Mouse (Mus musculus): Measurements from ENCODE around the gene Il10ra.

Gene Il10ra

DNA sequence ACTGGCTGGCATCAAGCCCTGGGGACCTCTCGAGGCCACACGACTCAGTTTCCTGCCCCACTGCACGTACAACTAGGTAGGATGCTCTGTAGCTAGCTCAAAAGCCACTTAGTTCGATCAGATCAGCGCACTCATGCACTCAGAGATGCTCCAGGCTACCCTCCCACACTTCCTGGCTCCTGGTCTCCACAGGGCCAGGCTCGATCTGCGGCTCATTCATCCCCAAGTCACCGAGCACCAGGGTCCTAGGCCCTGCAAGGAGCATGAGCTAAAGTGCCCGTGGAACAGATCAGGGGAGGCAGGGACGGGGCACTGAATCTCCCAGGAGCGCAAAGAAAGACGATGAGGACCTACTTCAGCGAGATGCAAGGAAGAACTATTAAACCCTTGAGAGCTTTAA, 9.9 kb downstream of the Il10ra start:
- no peak for DNase-seq (ENCODE audit: low spot score in 2 of 2)

DNA sequence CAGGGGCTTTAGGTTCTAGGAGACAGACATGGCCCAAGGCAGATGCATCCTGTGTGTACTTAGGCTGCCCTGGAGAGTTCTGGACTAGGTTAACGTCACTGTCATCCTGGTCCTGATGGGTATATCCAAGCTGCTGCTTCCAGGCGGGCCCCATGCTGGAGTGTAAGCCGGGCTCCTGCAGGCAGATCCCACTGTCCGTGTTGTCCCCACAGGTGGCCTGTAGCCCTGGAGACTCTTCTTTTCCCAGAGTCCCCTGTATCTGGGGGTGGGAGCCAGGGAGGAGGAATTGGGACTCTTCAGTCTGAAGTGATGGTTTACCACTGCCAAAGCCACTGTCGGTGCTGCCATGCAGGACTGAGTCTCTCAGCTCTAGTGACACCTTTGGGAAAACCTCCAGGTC, 13.0 kb downstream of the Il10ra start:
- DNase-seq (ENCODE audit: low spot score in 2 of 2) = no peak

DNA sequence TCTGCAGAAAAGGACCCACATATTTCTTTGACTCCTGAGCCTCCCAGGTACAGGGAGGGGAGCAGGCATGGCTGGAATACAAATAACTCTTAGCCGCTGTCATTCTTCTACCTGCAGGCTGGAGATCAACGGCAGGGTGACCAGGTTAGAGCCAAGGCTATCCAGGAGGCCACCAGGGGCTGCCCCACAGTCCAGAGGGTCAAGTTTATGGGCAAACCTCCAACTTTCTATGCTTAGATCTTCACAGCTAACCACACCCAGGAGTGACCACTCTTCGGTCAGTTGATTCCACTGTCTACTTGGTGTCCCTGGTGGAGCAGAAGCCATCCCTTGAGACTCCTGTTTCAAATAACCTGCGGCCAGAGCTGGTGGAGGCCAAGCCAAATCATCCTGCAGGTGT, 13.5 kb downstream of the Il10ra start:
- DNase-seq (ENCODE audit: low spot score in 2 of 2) = no peak

DNA sequence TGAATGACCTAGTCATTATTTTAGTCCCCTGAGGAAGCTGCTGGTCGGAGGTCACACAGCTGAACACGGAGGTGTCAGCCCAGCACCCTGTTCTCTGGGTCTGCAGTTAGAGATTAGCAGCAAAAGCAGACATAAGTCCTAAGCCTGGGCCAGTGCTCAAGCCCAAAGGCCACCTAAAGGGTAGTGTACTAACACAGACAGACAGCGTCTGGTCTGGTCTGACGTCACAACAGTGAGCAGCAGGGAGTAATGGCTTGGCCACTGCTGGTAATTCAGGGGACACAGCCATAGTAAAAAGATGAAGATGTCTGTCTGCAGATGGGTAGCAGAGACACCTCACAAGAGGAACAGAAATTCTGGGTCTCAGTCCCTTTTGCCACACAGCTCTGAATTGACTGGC, 14.3 kb downstream of the Il10ra start:
- no peak for DNase-seq (ENCODE audit: low spot score in 2 of 2)

DNA sequence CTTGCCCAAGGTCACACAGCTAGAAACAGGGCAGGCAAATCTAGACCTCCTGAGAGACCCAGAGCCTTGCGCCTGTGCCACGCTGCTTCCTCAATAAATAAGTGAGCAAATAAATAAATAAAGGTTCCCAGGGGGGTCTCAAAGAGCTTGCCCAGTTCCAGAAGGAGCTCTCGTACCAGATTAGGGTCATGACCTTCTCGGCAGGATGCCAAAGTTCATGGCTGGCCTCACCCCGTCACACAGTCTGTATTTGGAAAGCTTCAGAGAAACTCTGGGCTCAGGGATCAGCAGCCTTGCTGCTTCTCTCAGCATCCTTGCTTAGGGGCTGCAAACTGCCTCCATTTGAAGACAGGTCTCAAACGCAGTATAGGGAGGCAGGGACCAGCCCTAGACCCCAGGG, 14.9 kb downstream of the Il10ra start:
- no peak for DNase-seq (ENCODE audit: low spot score in 2 of 2)

DNA sequence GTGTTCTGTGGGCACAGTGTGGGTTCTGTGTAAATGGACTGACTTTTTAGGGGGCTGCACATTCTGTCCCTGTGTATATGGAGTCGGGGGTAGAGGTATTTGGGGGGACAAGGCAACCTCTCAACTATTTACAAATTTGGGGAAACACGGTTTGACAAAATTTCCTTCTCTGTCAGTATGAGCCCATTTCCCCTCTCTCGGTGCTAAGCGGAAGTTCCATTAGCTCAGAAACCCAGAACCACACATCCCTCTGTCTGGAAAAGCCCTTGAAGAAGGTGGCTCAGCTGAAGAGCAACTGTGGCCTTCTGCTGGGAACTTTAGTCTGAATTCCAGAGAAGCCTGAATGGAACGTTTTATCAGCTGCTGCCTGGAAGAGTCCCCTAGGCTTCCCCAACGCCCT, 16.6 kb downstream of the Il10ra start:
- DNase-seq (ENCODE audit: low spot score in 2 of 2) = no peak

DNA sequence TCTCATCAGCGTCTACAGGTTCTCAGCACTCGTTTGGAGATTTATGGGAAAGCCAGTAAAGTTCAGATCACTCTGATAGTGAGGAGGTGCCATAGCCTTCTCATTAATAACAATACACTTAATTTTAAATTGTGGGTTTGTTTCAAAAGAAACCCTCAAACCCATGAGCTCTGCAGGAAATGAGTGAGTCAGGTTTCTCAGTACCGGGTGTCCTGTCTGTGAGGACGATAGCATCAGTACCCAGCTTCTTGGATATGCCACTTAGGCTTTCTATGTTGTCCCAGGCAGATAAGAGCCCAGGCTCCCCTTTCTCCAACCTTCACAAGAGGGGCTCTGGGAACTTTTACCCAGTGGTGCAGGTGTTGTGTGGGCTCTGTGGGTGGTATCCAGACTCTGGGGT, 17.0 kb downstream of the Il10ra start:
- DNase-seq (ENCODE audit: low spot score in 2 of 2) = no peak

DNA sequence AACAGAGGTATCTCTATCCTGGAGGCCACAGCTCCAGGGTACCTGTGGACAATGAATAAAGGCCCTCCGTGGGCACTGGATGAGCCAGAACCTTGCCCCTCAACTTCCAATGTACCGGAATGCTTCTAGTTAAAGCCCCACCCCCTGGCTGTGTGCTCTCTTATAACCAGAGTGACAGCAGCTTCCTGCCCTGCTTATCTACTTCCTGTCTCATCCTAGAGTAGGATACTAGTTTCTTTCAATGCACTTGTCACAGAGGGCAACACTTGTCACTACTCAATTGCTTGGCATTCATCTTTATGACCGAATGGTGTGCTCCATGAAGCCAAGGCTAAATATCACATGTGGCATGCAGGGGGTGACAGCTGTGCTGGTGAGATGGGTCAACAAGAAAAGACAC, 17.7 kb downstream of the Il10ra start:
- no peak for DNase-seq (ENCODE audit: low spot score in 2 of 2)

DNA sequence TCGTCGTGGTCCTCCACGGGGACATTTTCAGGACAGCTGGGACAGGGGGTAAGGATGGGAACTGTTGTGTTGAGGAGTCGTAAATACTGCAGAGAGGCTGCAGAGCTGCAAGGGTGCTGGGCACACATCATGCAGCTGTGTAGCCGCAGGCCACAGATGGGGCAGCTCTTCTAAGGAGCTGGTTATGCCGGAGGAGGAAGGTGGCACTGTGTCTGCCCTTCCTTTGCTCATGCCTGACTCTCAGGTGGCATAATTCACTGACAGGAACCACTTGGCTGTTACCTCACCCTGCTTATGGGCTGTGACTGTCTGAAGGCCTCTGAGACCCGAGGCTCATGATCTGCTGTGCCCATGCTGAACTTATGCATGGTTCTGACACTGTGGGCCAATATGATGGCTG, 18.6 kb downstream of the Il10ra start:
- DNase-seq (ENCODE audit: low spot score in 2 of 2) = no peak

DNA sequence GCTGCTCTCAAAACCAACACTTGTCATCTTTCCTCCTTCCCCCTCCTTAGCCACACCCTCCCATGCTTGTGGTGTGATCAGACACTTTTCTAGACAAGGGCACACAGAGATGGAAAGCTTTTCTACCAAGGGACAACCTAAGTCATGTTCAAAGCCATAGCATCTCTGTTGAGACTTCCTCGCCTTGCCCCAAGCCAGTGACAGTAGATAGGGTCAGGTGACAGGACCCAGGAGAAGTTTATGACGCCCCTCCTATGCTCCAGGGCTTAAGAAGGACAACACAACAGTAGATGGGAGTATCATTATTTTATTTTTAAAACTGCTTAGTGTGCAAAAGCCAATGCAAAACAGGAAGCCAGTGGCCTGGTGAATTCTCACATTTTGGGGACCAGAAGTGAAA, 21.4 kb downstream of the Il10ra start:
- DNase-seq (ENCODE audit: low spot score in 2 of 2) = no peak

DNA sequence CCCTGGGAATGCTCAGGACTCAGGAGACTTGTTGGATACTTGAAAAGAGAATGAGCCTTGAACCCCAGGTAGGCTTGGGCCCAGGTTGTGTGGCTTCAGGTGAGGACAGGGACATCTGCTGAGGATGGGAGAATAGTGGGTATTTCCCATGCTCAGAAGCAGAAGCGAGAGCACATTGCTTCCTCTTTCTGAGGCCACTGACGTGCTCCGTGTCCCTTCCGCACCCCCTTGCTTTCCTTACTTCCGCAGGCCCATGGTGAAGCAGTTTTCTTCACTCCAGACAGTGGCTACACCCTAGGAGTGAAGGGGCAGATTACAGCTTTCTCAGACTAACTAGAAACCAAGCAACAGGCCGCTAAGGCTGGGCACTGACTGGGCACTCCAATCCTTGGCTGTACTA, 22.9 kb downstream of the Il10ra start:
- no peak for DNase-seq (ENCODE audit: low spot score in 2 of 2)

DNA sequence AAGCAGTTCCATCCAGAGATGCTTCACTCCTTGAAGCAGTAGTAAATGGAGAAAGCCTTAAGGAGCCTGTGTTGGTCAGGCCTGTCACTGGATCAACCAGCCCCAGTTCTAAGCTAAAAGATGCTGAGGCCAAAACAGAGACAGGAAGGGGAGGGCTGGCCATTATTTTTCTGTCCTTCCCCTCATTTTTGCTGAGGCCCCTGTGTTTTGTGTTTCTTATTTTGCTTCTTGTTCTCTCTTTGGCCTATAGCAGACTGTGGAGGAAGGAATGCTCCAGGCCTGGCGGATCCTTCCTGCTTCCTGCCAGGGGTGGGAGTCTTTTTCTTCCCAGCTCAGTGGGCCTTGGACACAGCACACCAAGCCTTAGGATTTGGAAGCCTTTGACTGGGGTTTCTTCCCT, 23.5 kb downstream of the Il10ra start:
- DNase-seq (ENCODE audit: low spot score in 2 of 2) = no peak

DNA sequence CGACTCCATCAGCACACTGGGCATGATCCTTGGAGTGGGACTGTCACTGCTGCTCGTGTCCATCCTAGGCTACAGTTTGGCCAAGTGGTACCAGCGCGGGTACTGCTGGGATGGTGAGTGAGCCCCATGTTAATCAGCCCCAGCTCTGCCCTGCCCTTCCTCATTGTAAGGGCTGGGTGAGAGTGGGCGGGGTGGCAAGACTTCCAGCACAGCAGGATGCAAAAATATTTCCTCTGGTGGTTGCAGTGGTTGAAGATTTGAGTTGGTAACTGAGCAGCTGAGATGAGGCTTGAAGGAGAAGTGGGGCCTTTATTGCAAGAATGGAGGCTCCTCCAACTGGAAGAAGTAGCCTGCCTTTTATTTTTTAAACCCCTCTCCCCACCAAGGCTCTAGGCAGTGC, 27.6 kb downstream of the Il10ra start:
- no peak for DNase-seq (ENCODE audit: low spot score in 2 of 2)

DNA sequence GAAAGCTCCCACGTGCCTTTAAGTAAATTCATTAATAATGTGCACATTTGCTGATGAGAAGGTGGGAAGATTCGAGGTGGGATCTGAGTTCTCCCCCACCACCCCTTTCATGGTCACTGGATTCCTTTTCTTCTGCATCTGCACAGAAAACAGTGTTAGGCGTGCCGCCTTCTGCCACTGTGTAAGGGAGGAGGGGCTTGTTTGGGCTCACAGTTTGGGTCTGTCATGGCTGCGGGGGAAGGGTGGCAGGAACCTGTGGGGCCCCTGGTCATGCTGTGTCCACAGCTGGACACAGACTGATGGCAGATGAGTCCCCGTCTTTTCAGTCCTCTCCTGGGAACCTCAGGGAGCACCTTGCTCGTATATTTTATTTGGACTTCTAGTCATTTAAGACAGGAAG, 32.2 kb downstream of the Il10ra start:
- DNase-seq (ENCODE audit: low spot score in 2 of 2) = no peak

DNA sequence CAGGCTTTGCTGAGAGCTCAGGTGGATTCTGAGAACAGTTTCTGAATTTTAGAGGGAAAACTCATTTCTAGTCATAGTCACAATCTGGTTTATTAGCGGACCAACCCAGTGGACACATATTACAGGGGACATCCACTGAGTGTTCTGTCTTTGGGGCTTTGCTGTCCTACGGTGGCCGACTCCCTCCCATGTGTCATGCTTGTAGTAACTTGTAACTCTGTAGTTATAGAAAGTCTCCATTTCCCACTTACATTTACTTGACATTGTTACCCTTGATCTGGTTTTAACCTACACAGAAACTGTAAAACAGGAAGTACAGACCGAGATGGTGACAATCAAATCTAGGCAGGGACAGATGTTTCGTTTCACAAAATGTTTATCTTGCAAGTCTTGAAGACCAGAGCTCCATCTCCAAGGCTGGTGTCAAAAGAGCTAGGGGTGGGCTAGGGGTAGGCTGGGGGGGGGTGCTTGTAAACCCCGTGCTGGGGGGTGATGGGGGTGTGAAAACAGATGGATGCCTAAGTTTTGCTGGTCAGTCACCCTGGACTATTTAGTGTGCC, 33.2 kb downstream of the Il10ra start:
- no peak for DNase-seq (ENCODE audit: low spot score in 2 of 2)

DNA sequence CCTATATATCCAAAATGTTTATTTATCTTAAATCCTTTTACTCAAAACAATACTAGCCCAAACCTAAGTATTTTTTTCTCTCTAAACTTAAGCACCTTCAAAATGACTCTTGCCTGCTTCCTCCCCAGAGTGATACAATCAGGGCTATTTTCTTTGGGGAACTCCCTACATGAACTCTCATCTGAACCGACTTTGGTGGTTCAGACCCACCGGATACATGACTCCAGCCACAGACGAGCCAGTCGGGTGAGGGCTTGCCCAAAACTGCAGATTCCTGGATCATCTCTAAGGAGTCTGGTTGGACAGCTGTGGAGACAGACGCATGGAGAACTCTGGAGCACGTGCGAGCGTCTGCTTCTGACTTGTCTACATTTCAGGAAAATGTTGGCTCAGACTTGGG, 39.6 kb downstream of the Il10ra start:
- DNase-seq (ENCODE audit: low spot score in 2 of 2) = no peak

DNA sequence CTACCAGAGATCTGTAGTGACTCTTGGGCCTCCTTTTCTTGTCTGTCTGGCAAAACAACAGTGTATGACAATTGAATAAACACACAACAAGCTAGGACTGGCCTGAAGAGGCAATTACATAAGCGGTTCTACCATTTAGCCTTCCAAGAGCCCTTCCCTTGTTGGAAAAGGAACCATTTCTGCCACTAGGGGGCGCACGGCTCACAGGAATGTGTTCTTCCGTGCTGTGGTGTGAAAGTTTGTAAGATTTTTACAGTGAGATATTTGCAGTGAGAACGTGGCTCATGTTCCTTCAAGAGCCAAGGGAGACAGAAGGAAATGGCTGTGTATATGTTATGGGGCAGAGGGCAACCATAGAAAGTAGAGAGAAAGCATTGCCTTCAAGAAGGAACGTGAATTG, 47.4 kb downstream of the Il10ra start:
- DNase-seq (ENCODE audit: low spot score in 2 of 2) = peak; percentile 91

DNA sequence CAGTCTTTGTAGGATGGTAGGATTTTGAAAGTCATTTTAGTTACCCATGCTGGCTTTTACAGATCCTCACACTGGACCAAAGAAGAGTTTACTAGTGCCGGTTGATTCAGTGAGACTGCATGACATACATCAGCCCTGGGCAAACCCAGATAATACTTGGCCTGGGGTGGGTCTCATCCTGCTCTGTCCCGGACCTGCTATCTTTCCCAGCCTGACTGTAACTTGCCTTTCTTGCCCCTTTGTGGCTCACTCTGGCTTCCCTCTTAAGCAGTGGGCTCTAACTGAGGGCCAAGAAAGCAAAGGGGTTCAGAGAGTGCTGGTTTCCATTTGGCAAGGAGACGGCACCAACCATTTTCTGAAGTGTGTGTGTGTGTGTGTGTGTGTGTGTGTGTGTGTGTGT, 49.3 kb downstream of the Il10ra start:
- DNase-seq (ENCODE audit: low spot score in 2 of 2) = no peak

DNA sequence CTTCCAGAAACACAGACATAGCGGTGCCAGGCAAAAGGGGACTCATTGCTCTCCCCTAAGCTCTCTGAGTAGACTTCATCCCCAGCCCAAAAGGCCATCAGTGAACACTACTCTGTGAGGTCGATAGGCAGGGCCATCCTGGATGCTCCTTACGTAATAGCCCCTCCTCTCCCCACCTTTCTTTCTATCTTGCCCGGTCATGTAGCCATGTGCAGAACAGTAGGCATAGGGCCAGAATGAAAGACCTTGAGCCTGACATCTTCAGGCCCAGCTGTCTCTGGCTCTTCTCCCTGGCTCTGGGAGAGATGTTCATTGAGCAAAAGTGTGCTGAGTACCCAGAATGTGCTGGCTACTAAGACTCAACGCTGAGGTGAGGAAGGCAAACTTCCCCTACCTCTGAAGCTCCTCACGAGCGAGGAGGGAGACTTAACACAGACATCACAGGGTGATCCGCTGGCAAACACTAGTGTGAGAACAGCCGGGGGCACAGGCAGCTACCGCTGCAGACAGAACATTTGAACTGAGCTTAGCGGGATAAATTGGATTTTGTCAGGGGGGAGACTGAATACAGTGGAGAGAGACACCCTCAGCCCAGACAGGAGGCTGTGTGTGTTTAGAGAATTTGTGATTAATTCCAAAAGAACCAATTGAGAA, 53.3 kb downstream of the Il10ra start:
- no peak for DNase-seq (ENCODE audit: low spot score in 2 of 2)

DNA sequence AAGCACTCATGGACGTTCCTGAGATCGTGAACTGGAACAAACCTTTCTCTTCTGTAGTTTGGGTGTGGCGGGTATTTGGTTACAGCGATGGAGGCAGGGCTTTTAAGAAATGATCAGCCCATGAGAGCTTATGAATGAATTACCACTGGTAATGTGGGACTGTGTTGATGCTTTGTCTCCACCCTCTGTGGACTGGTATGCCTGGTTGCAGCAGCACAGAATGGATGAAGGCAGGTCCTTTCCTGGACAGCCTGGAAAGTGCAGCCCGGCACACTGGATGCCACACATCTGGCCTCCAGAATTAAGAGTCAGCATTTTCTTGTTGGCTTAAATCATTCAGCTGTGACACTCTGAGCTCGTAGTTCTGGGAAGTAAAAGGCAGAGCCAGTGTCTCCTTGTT, 56.9 kb downstream of the Il10ra start:
- DNase-seq (ENCODE audit: low spot score in 2 of 2) = no peak

DNA sequence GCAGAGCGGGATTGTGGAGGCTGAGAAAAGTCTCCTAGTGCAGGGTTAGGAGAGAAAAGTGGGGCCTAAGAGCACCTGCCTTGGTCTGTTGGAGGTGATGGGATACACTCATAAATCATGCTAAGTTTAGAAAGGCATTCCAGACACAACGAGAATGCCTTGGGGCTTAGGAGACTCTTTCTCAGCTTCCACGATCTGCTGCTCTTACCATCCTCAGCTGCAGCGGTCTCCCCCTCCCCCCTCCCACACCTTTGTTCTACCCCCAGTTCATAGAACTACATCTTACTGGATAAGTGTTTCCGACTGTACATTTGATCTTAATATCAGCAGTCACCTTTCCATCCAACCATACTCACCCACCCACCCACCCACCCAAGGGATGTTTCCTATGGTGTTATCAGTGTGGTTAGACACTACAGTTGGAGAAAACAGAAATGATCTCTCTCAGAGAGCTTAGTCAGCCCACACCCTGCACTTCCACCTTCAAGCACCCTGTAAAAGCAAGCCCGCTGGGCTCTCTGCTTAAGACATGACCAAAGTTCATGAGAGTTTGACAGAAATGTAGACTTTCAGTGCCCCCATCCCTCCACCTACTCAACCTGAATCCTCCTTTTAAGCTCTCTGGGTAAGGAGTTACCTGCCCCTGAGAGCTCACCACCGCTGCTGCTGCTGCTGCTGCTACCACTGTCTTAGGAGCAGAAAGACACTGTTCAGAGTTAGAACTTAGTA, 61.8 kb downstream of the Il10ra start:
- DNase-seq (ENCODE audit: low spot score in 2 of 2) = no peak

DNA sequence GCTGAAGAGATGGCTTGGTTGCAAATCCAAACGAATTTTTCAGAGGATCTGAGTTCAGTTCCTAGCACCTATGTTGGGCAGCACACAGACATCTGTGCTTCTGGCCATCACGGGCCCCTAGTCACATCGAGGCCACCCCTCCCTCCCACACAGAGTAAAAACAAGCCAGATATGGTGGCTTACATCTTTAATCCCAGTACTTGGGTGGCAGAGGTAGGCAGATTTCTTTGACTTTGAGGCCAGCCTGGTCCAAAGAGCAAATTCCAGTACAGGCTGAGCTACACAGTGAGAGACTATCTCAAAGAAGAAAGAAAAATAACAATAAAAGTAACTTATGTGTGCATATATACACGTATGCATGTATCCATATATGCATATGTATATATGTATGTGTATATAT, 62.8 kb downstream of the Il10ra start:
- no peak for DNase-seq (ENCODE audit: low spot score in 2 of 2)

DNA sequence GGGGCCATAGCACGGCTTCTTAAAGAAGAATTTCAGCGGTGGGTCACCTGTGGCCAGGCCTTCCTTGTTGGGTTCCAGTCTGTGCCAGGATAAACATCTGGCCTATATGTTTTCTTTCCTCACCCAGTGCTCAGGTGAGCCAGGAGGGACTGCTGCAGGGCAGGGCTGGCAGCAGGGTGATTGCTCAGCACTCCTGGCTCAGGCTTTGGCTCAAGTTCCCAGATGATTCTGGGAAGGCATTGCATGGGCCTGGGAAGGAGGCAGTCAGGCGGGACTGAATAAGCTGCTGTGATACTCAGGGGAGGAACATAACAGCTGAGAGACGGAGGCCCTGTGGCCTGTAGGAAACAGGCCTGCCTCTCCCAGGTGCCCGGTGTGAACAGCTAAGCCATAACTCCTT, 63.8 kb downstream of the Il10ra start:
- no peak for DNase-seq (ENCODE audit: low spot score in 2 of 2)

Data from urinary bladder, postnatal 36 days (tissue).